In genomic region chr2:157135014-157135413, GRCm38 (mm10) we compare ENCODE assay signal across 8 mouse cellular contexts. TPM values are rescaled to one million over a fixed set of nuclear protein-coding genes. Genes with fewer than 3 reads are reported as not detected.
A peak's percentile ranks its signal among the peaks of the same experiment; 100 is the strongest.
DNase-seq lines count a peak whose midpoint lies in the region; ATAC-seq and TF ChIP-seq lines count a peak whose summit lies in the region.

Gene Samhd1, minus strand, starts transcription at chr2:157135265.

- peaks cover 29% of the 10 kb centered on the region for H3K79me2 ChIP-seq in CH12.LX (replicated peaks; ENCODE audit: control insufficient read depth, extremely low read depth, insufficient read depth, poor library complexity, severe bottlenecking)

- peak within 1 kb of the TSS; percentile 79 for H3K4me2 ChIP-seq in CH12.LX (ENCODE audit: insufficient read depth, low read depth, poor library complexity, severe bottlenecking)
- peak within 1 kb of the TSS; percentile 90 for H3K4me2 ChIP-seq in forebrain, embryonic 12.5 days
- H3K4me2 ChIP-seq in heart, postnatal 0 days (ENCODE audit: low read depth, low read length), result peak within 1 kb of the TSS; percentile 87
- H3K4me2 ChIP-seq in liver, embryonic 16.5 days (ENCODE audit: low read depth, low read length), result peak within 1 kb of the TSS; percentile 97
- peak within 1 kb of the TSS; percentile 97 for H3K4me2 ChIP-seq in neural tube, embryonic 13.5 days

- H3K4me1 ChIP-seq in CH12.LX (ENCODE audit: control insufficient read depth in 1 of 2, insufficient read depth in 2 of 2), result peaks cover 10 to 47% of the 10 kb centered on the region in 2 experiments; a peak in 3 of 4 replicates
- peaks cover 5% of the 10 kb centered on the region; the same call in 1 of the 2 replicates for H3K4me1 ChIP-seq in forebrain, embryonic 12.5 days
- H3K4me1 ChIP-seq in heart, postnatal 0 days (ENCODE audit: control insufficient read depth, insufficient read depth), result 0 out of 2 replicates have a peak, but pooled peaks cover 4% of the 10 kb centered on the region
- peaks cover 28% of the 10 kb centered on the region for H3K4me1 ChIP-seq in liver, embryonic 16.5 days (ENCODE audit: control insufficient read depth, low read depth, low read length)
- H3K4me1 ChIP-seq in neural tube, embryonic 13.5 days (replicated peaks), result peaks cover 17% of the 10 kb centered on the region
- peaks cover 5% of the 10 kb centered on the region for H3K4me1 ChIP-seq in testis, adult 2 months (ENCODE audit: control insufficient read depth, insufficient read depth, low read length)

- no peak; a peak in 1 of 4 replicates for TF ChIP-seq CTCF in CH12.LX (conservative IDR thresholded peaks at IDR 0.05 in 1 of 2, IDR thresholded peaks at IDR 0.05 in 1 of 2; ENCODE audit: low read depth in 2 of 2, low read length in 2 of 2)
- TF ChIP-seq CTCF in heart, postnatal 0 days (IDR thresholded peaks at IDR 0.05; ENCODE audit: low read depth), result no peak
- TF ChIP-seq CTCF in testis, adult 2 months (IDR thresholded peaks at IDR 0.05; ENCODE audit: control insufficient read depth, insufficient read depth, insufficient replicate concordance, low read depth, low read length), result no peak

- TF ChIP-seq EP300 in CH12.LX (IDR thresholded peaks at IDR 0.05; ENCODE audit: low read length), result no peak
- no peak for TF ChIP-seq EP300 in heart, postnatal 0 days (IDR thresholded peaks at IDR 0.05; ENCODE audit: low read depth)

- ATAC-seq in forebrain, embryonic 12.5 days (ENCODE audit: low FRiP score), result peak; percentile 91
- ATAC-seq in heart, postnatal 0 days (ENCODE audit: insufficient read depth, low read depth), result peak; percentile 94
- ATAC-seq in liver, embryonic 16.5 days (ENCODE audit: low read depth), result peak; percentile 97
- ATAC-seq in neural tube, embryonic 13.5 days (ENCODE audit: low read depth), result peak; percentile 93

- H3K36me3 ChIP-seq in CH12.LX (replicated peaks in 1 of 2; ENCODE audit: control insufficient read depth in 1 of 2, insufficient read depth in 1 of 2, low read length in 1 of 2), result no peaks in the 10 kb centered on the region
- H3K36me3 ChIP-seq in forebrain, embryonic 12.5 days (replicated peaks), result no peaks in the 10 kb centered on the region
- no peaks in the 10 kb centered on the region for H3K36me3 ChIP-seq in heart, postnatal 0 days (replicated peaks; ENCODE audit: control insufficient read depth, insufficient read depth, low read length)
- H3K36me3 ChIP-seq in liver, embryonic 16.5 days (ENCODE audit: control insufficient read depth, insufficient read depth), result no peaks in the 10 kb centered on the region
- no peaks in the 10 kb centered on the region for H3K36me3 ChIP-seq in neural tube, embryonic 13.5 days
- no peaks in the 10 kb centered on the region for H3K36me3 ChIP-seq in testis, adult 2 months (ENCODE audit: control insufficient read depth, insufficient read depth, low read length)

- no peak for TF ChIP-seq RAD21 in CH12.LX (IDR thresholded peaks at IDR 0.05; ENCODE audit: low read depth, low read length)

- H3K9ac ChIP-seq in CH12.LX (ENCODE audit: insufficient read depth, low read depth), result peak within 1 kb of the TSS; percentile 71
- peak within 1 kb of the TSS; percentile 78 for H3K9ac ChIP-seq in forebrain, embryonic 12.5 days
- H3K9ac ChIP-seq in heart, postnatal 0 days (replicated peaks; ENCODE audit: low read depth, low read length), result peak within 1 kb of the TSS; percentile 62
- peak within 1 kb of the TSS; percentile 83 for H3K9ac ChIP-seq in liver, embryonic 16.5 days (ENCODE audit: low read depth, low read length)
- H3K9ac ChIP-seq in neural tube, embryonic 13.5 days, result peak within 1 kb of the TSS; percentile 76

- dilution Hi-C loops in CH12.LX (cut with MboI; ENCODE audit: extremely low pct_ligation_motif_present, extremely low pct_unique_long_range_greater_than_20kb, low sequenced_read_pairs), result no loop called here

- peaks cover 8% of the 10 kb centered on the region for H3K9me3 ChIP-seq in CH12.LX (replicated peaks; ENCODE audit: low read length)
- peaks cover 5% of the 10 kb centered on the region; the same call in 1 of the 2 replicates for H3K9me3 ChIP-seq in forebrain, embryonic 12.5 days
- no peaks in the 10 kb centered on the region; the same call in 1 of the 2 replicates for H3K9me3 ChIP-seq in heart, postnatal 0 days (replicated peaks; ENCODE audit: control insufficient read depth, low read length)
- no peaks in the 10 kb centered on the region for H3K9me3 ChIP-seq in liver, embryonic 16.5 days (replicated peaks; ENCODE audit: control insufficient read depth, low read length)
- H3K9me3 ChIP-seq in neural tube, embryonic 13.5 days, result peaks cover 8% of the 10 kb centered on the region; the same call in 1 of the 2 replicates

- peak within 1 kb of the TSS; percentile 64 for H3K27ac ChIP-seq in CH12.LX (ENCODE audit: insufficient read depth, low read depth)
- H3K27ac ChIP-seq in forebrain, embryonic 12.5 days, result peak within 1 kb of the TSS; percentile 66; the same call in 1 of the 2 replicates
- H3K27ac ChIP-seq in heart, postnatal 0 days (ENCODE audit: low read depth), result peak within 1 kb of the TSS; percentile 87
- H3K27ac ChIP-seq in liver, embryonic 16.5 days (ENCODE audit: low read length), result peak within 1 kb of the TSS; percentile 89
- peak within 1 kb of the TSS; percentile 39; the same call in 1 of the 2 replicates for H3K27ac ChIP-seq in neural tube, embryonic 13.5 days (replicated peaks)
- peak within 1 kb of the TSS; percentile 78 for H3K27ac ChIP-seq in testis, adult 2 months (ENCODE audit: control insufficient read depth, insufficient read depth, low read depth, low read length)

- in situ Hi-C loops in CH12.LX (cut with MboI; ENCODE audit: low pct_ligation_motif_present, low pct_unique_long_range_greater_than_20kb, low sequenced_read_pairs), result loop anchor here (10.0 to 25.0 kb wide), 2 partner anchors 50 to 427 kb away; partner anchors contain the start of genes Blcap and Nnat

- no peaks in the 10 kb centered on the region for H3K27me3 ChIP-seq in CH12.LX (replicated peaks)
- H3K27me3 ChIP-seq in forebrain, embryonic 12.5 days, result no peaks in the 10 kb centered on the region
- no peaks in the 10 kb centered on the region for H3K27me3 ChIP-seq in heart, postnatal 0 days (ENCODE audit: control insufficient read depth, insufficient read depth, low read length)
- H3K27me3 ChIP-seq in liver, embryonic 16.5 days (ENCODE audit: control insufficient read depth, insufficient read depth, low read depth, low read length), result no peaks in the 10 kb centered on the region
- H3K27me3 ChIP-seq in neural tube, embryonic 13.5 days, result no peaks in the 10 kb centered on the region
- H3K27me3 ChIP-seq in testis, adult 2 months (ENCODE audit: control insufficient read depth, insufficient read depth, low read length), result no peaks in the 10 kb centered on the region

- peak; percentile 95 for DNase-seq in CH12.LX (ENCODE audit: extremely low read depth)
- DNase-seq in c-Kit-positive CD71-positive TER-119-negative erythroid progenitor cells, embryonic 14.5 days (ENCODE audit: low read depth), result peak; percentile 96
- DNase-seq in heart, postnatal 0 days (ENCODE audit: low spot score), result peak; percentile 86
- peak; percentile 94 to 96 for DNase-seq in kidney, postnatal 4 days

- peak within 1 kb of the TSS; percentile 70 to 90 (median 74) for H3K4me3 ChIP-seq in CH12.LX (replicated peaks in 1 of 3; ENCODE audit: low read depth in 2 of 3, low read length in 2 of 3, poor library complexity in 1 of 3)
- peak within 1 kb of the TSS; percentile 75 for H3K4me3 ChIP-seq in forebrain, embryonic 12.5 days (replicated peaks)
- H3K4me3 ChIP-seq in heart, postnatal 0 days (ENCODE audit: low read depth, low read length), result peak within 1 kb of the TSS; percentile 79
- peak within 1 kb of the TSS; percentile 87 for H3K4me3 ChIP-seq in liver, embryonic 16.5 days (ENCODE audit: low read depth, low read length)
- H3K4me3 ChIP-seq in neural tube, embryonic 13.5 days, result peak within 1 kb of the TSS; percentile 75
- H3K4me3 ChIP-seq in testis, adult 2 months (ENCODE audit: control insufficient read depth, low read depth, low read length), result peak within 1 kb of the TSS; percentile 89

- TF ChIP-seq POLR2A in CH12.LX (IDR thresholded peaks at IDR 0.05; ENCODE audit: low read depth, low read length), result peak; percentile 91
- peak; percentile 57; the same call in 1 of the 2 replicates for TF ChIP-seq POLR2A in testis, adult 2 months (IDR thresholded peaks at IDR 0.05; ENCODE audit: control insufficient read depth, low read depth, low read length)

- under 1% methylated on average over 32 of the region's 32 CpGs for WGBS in forebrain, embryonic 12.5 days
- WGBS in heart, postnatal 0 days, result under 1% methylated on average over 32 of the region's 32 CpGs
- WGBS in liver, embryonic 16.5 days (ENCODE audit: insufficient replicate concordance), result under 1% methylated on average over 32 of the region's 32 CpGs
- WGBS in neural tube, embryonic 13.5 days, result under 1% methylated on average over 32 of the region's 32 CpGs

TF ChIP-seq in CH12.LX, 34 proteins besides CTCF, POLR2A, EP300 and RAD21 (continues in another document):
- TF ChIP-seq RCOR1 (conservative IDR thresholded peaks at IDR 0.05; ENCODE audit: low read depth, low read length), result no peak
- no peak for TF ChIP-seq ZC3H11A (IDR thresholded peaks at IDR 0.05; ENCODE audit: low read depth, low read length)
- TF ChIP-seq KAT2A (IDR thresholded peaks at IDR 0.05; ENCODE audit: insufficient replicate concordance, low read length), result no peak
- TF ChIP-seq MEF2A (IDR thresholded peaks at IDR 0.05; ENCODE audit: borderline replicate concordance, low read depth, low read length), result peak; percentile 33; the same call in 1 of the 2 replicates
- no peak for TF ChIP-seq CHD2 (IDR thresholded peaks at IDR 0.05; ENCODE audit: low read length)
- no peak for TF ChIP-seq BHLHE40 (IDR thresholded peaks at IDR 0.05; ENCODE audit: low read depth, low read length)
- TF ChIP-seq HCFC1 (IDR thresholded peaks at IDR 0.05; ENCODE audit: low read depth, low read length), result peak; percentile 53
- TF ChIP-seq JUN (IDR thresholded peaks at IDR 0.05; ENCODE audit: insufficient read depth, low read depth, low read length), result no peak
- no peak; the same call in 1 of the 2 replicates for TF ChIP-seq ETS1 (conservative IDR thresholded peaks at IDR 0.05; ENCODE audit: low read depth, low read length)
- TF ChIP-seq USF1 (IDR thresholded peaks at IDR 0.05; ENCODE audit: low read depth, low read length), result no peak
- TF ChIP-seq UBTF (IDR thresholded peaks at IDR 0.05; ENCODE audit: low read depth, low read length), result no peak

RNA-seq across cellular contexts. Expression of gene Samhd1, which starts in this region (rescaled TPM):
- total RNA-seq in CH12.LX (2012; rRNA removed) (32.8 and 33.2 TPM in 2 replicates), CH12.LX (2014; rRNA removed) (67.9 and 79.7 TPM in 2 replicates)
- polyA plus RNA-seq in CH12.LX (2012; ENCODE audit: insufficient read length, low read depth), result 79.5 and 81.1 TPM in 2 replicates
- polyA plus RNA-seq in forebrain, embryonic 12.5 days (2016; fragmentation: Nextera tagmentation; extraction: Ambion mirVana), result 20.7 and 22.6 TPM in 2 replicates
- 9.0 and 22.6 TPM in 2 replicates for total RNA-seq in heart, postnatal 0 days (2014; rRNA removed; ENCODE audit: low replicate concordance)
- polyA plus RNA-seq in heart, postnatal 0 days (2015; fragmentation: Nextera tagmentation; extraction: Ambion mirVana), result 12.1 and 13.0 TPM in 2 replicates
- polyA plus RNA-seq in liver, embryonic 16.5 days (2015; fragmentation: Nextera tagmentation; extraction: Ambion mirVana), result 14.9 and 16.3 TPM in 2 replicates
- polyA plus RNA-seq in neural tube, embryonic 13.5 days (2015; fragmentation: Nextera tagmentation; extraction: Ambion mirVana), result 12.0 and 12.9 TPM in 2 replicates
- 5.3 and 5.4 TPM in 2 replicates for polyA plus RNA-seq in testis, adult 2 months (2012; rRNA removed)

Comparison
In these comparisons a context has a peak if more than half of its experiments do, and no peak if none do; other contexts are left out.
1. Peak in every context shown above with its lines: DNase-seq, ATAC-seq, H3K4me3 ChIP-seq and H3K27ac ChIP-seq.
2. H3K27ac ChIP-seq: peak in every context shown above with its lines; median percentile 89 in liver, embryonic 16.5 days; 87 in heart, postnatal 0 days; 78 in testis, adult 2 months; 66 in forebrain, embryonic 12.5 days; 64 in CH12.LX; 39 in neural tube, embryonic 13.5 days.